Mouse (Mus musculus): ENCODE measurements around the gene Oas2. TPM values are rescaled to one million over a fixed set of nuclear protein-coding genes. Genes with fewer than 3 reads are reported as not detected.

The Oas2 gene
- total RNA-seq, 1 experiment: 0.85 TPM

DNA sequence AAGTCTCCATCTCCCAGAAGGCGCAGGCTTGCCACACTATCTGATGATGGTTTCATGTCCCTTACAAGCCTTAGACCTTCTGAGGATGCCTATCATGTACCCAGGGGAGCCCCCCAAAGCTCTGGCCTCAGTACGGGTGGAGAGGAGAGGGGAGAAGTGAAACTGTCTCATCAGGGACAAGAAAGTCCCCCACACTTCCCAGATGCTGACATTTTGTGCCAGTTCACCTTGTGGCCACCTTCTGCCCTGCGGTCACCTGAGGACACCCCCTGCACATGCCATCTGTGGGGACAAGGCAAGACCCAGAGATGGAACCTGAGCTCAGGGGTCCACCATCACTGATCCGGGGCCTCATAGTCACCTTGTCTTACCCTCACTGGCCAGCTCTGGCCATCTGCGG is 61.8 kb downstream of the Oas2 start:
- Histone ChIP-seq H3K27ac (ENCODE audit: insufficient read depth, low read depth, low read length, poor library complexity, severe bottlenecking) (no peak overlapping the region), H3K4me3 (ENCODE audit: insufficient read depth in 1 of 2, low read depth in 1 of 2, low read length in 2 of 2, poor library complexity in 1 of 2, severe bottlenecking in 1 of 2) (no peak overlapping the region), H3K9me3 (ENCODE audit: control insufficient read depth, insufficient read depth, low read depth, low read length) (no peaks in the 10 kb centered on the region), H3K4me1 (ENCODE audit: control insufficient read depth in 2 of 2, insufficient read depth in 2 of 2, low read length in 2 of 2, poor library complexity in 1 of 2) (peaks cover 2 to 25% of the 10 kb centered on the region in 2 experiments; a peak in 3 of 4 replicates), H3K36me3 (ENCODE audit: control insufficient read depth, insufficient read depth, low read length, poor library complexity, severe bottlenecking) (no peaks in the 10 kb centered on the region), H3K9ac (ENCODE audit: insufficient read depth, low read depth, low read length, poor library complexity, severe bottlenecking) (no peak overlapping the region)
- in situ Hi-C loops (cut with MboI; ENCODE audit: low sequenced_read_pairs in 2 of 2, unreplicated experiment in 2 of 2): no loop called here
- no peak for DNase-seq (ENCODE audit: low read depth, low spot score)
- no peak for TF ChIP-seq ZC3H11A (IDR thresholded peaks at IDR 0.05; ENCODE audit: borderline replicate concordance, low read depth, low read length)
- TF ChIP-seq ZNF384 (IDR thresholded peaks at IDR 0.05; ENCODE audit: low read depth, low read length): no peak

GRCm38 (mm10) chr5:120687484-120687851 is 62.2 kb downstream of the Oas2 start:
- Histone ChIP-seq H3K36me3 (ENCODE audit: control insufficient read depth, insufficient read depth, low read length, poor library complexity, severe bottlenecking) (no peaks in the 10 kb centered on the region), H3K4me1 (ENCODE audit: control insufficient read depth in 2 of 2, insufficient read depth in 2 of 2, low read length in 2 of 2, poor library complexity in 1 of 2) (peaks cover 2 to 25% of the 10 kb centered on the region in 2 experiments; a peak in 3 of 4 replicates), H3K9ac (ENCODE audit: insufficient read depth, low read depth, low read length, poor library complexity, severe bottlenecking) (no peak overlapping the region), H3K27ac (ENCODE audit: insufficient read depth, low read depth, low read length, poor library complexity, severe bottlenecking) (no peak overlapping the region), H3K9me3 (ENCODE audit: control insufficient read depth, insufficient read depth, low read depth, low read length) (no peaks in the 10 kb centered on the region), H3K4me3 (ENCODE audit: insufficient read depth in 1 of 2, low read depth in 1 of 2, low read length in 2 of 2, poor library complexity in 1 of 2, severe bottlenecking in 1 of 2) (no peak overlapping the region)
- no peak for DNase-seq (ENCODE audit: low read depth, low spot score)
- TF ChIP-seq MAFK (IDR thresholded peaks at IDR 0.05; ENCODE audit: insufficient read depth, low read depth, low read length) (no peak), ZC3H11A (IDR thresholded peaks at IDR 0.05; ENCODE audit: borderline replicate concordance, low read depth, low read length) (no peak), HCFC1 (IDR thresholded peaks at IDR 0.05; ENCODE audit: borderline replicate concordance, insufficient read depth, low read length) (no peak), ZNF384 (IDR thresholded peaks at IDR 0.05; ENCODE audit: low read depth, low read length) (no peak), CHD2 (IDR thresholded peaks at IDR 0.05; ENCODE audit: low read depth, low read length) (no peak)
- in situ Hi-C loops (cut with MboI; ENCODE audit: low sequenced_read_pairs in 2 of 2, unreplicated experiment in 2 of 2): no loop called here

DNA sequence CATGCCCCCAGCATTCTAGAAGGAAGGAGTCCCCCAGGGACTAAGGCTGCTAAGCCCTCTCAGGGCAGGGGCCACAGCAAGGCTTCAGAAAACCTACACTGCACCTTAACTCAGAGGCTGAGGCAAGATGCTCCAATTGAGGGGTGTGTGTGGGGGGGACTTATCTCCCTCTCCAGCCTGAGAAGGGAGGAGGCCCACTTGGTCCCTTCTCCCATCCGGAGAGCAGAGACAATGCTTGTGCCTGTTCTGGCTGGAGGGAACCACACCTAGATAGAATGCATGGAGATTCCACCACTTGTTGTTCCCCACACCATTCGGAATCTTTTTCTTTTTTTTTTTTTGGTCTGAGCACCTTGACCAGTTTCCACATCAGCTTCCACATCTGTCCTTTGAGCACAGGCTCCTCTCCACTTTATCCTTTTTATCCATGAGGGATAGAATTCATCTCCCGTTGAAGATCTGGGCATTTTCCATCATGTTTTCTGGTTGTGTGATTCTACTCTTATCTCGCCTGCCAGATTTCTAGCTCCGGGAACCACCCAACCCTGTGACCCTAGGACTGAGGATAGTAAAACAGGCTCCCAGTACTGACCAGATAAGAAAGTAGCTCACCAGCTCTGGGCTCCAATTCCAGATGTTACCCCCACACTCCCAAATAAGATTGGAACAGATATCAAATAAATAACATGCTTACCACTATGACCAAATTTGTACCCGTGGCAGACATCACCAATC is 62.7 kb downstream of the Oas2 start:
- no peak overlapping the region for H3K4me3 ChIP-seq (ENCODE audit: insufficient read depth in 1 of 2, low read depth in 1 of 2, low read length in 2 of 2, poor library complexity in 1 of 2, severe bottlenecking in 1 of 2)
- TF ChIP-seq ZNF384 (IDR thresholded peaks at IDR 0.05; ENCODE audit: low read depth, low read length) (no peak), HCFC1 (IDR thresholded peaks at IDR 0.05; ENCODE audit: borderline replicate concordance, insufficient read depth, low read length) (no peak), CHD2 (IDR thresholded peaks at IDR 0.05; ENCODE audit: low read depth, low read length) (no peak), ZC3H11A (IDR thresholded peaks at IDR 0.05; ENCODE audit: borderline replicate concordance, low read depth, low read length) (no peak), MAFK (IDR thresholded peaks at IDR 0.05; ENCODE audit: insufficient read depth, low read depth, low read length) (no peak)
- no peaks in the 10 kb centered on the region for H3K9me3 ChIP-seq (ENCODE audit: control insufficient read depth, insufficient read depth, low read depth, low read length)
- peaks cover 2 to 26% of the 10 kb centered on the region in 2 experiments; a peak in 3 of 4 replicates for H3K4me1 ChIP-seq (ENCODE audit: control insufficient read depth in 2 of 2, insufficient read depth in 2 of 2, low read length in 2 of 2, poor library complexity in 1 of 2)
- H3K27ac ChIP-seq (ENCODE audit: insufficient read depth, low read depth, low read length, poor library complexity, severe bottlenecking): no peak overlapping the region
- H3K36me3 ChIP-seq (ENCODE audit: control insufficient read depth, insufficient read depth, low read length, poor library complexity, severe bottlenecking): no peaks in the 10 kb centered on the region; the same call in 1 of the 2 replicates
- DNase-seq (ENCODE audit: low read depth, low spot score): no peak
- in situ Hi-C loops (cut with MboI; ENCODE audit: low sequenced_read_pairs in 2 of 2, unreplicated experiment in 2 of 2): no loop called here
- no peak overlapping the region for H3K9ac ChIP-seq (ENCODE audit: insufficient read depth, low read depth, low read length, poor library complexity, severe bottlenecking)

GRCm38 (mm10) chr5:120685678-120686077 is 64.0 kb downstream of the Oas2 start:
- DNase-seq (ENCODE audit: low read depth, low spot score): no peak
- no peak overlapping the region for H3K4me3 ChIP-seq (ENCODE audit: insufficient read depth in 1 of 2, low read depth in 1 of 2, low read length in 2 of 2, poor library complexity in 1 of 2, severe bottlenecking in 1 of 2)
- H3K27ac ChIP-seq (ENCODE audit: insufficient read depth, low read depth, low read length, poor library complexity, severe bottlenecking): no peak overlapping the region
- in situ Hi-C loops (cut with MboI; ENCODE audit: low sequenced_read_pairs in 2 of 2, unreplicated experiment in 2 of 2): no loop called here
- TF ChIP-seq CHD2 (IDR thresholded peaks at IDR 0.05; ENCODE audit: low read depth, low read length): no peak
- TF ChIP-seq ZC3H11A (IDR thresholded peaks at IDR 0.05; ENCODE audit: borderline replicate concordance, low read depth, low read length): no peak
- no peak for TF ChIP-seq MAFK (IDR thresholded peaks at IDR 0.05; ENCODE audit: insufficient read depth, low read depth, low read length)
- TF ChIP-seq ZNF384 (IDR thresholded peaks at IDR 0.05; ENCODE audit: low read depth, low read length): no peak
- no peak for TF ChIP-seq HCFC1 (IDR thresholded peaks at IDR 0.05; ENCODE audit: borderline replicate concordance, insufficient read depth, low read length)
- peaks cover 3% of the 10 kb centered on the region; the same call in 1 of the 2 replicates for H3K36me3 ChIP-seq (ENCODE audit: control insufficient read depth, insufficient read depth, low read length, poor library complexity, severe bottlenecking)
- H3K9ac ChIP-seq (ENCODE audit: insufficient read depth, low read depth, low read length, poor library complexity, severe bottlenecking): no peak overlapping the region
- H3K9me3 ChIP-seq (ENCODE audit: control insufficient read depth, insufficient read depth, low read depth, low read length): no peaks in the 10 kb centered on the region
- H3K4me1 ChIP-seq (ENCODE audit: control insufficient read depth in 2 of 2, insufficient read depth in 2 of 2, low read length in 2 of 2, poor library complexity in 1 of 2): peaks cover 2 to 28% of the 10 kb centered on the region in 2 experiments; a peak in 3 of 4 replicates

Measured in ES-E14 (cell line).